Mouse (Mus musculus) megakaryocyte-erythroid progenitor cell, adult 5 weeks (primary cell): ENCODE measurements around the gene Pdf. TPM values are rescaled to one million over a fixed set of nuclear protein-coding genes. Genes with fewer than 3 reads are reported as not detected.

ENCODE experiments used
- polyA plus RNA-seq: library from polyadenylated mRNA; stranded (reverse); fragments of >175 nt; gene quantifications from 2 replicates; pipeline ENCODE4 v1.2.3, GENCODE M21; 2012

Pdf gene
- polyA plus RNA-seq = 19.1 and 21.1 TPM in 2 replicates

GRCm38 (mm10) chr8:107048061-107048941 lies at the start of gene Pdf:
Gene Pdf (minus strand): TSS chr8:107048614.

GRCm38 (mm10) chr8:107096366-107097036 lies 48.1 kb upstream of the Pdf start, which contains the start of gene Terf2:
Gene Terf2 (minus strand): TSS chr8:107096547.

GRCm38 (mm10) chr8:107065511-107066496 lies 17.4 kb upstream of the Pdf start, which contains the start of gene Tmed6:
Gene Tmed6 (minus strand): TSS chr8:107065644.

GRCm38 (mm10) chr8:107056076-107056972 lies 7.9 kb upstream of the Pdf start, which contains the start of the genes Cog8 and Nip7:
Gene Cog8 (minus strand): TSS chr8:107056689.
Gene Nip7 (plus strand): TSS chr8:107056877.

GRCm38 (mm10) chr8:107030650-107031576 lies 17.5 kb downstream of the Pdf start, which contains the start of gene Vps4a:
Gene Vps4a (plus strand): TSS chr8:107031222.

Other genes starting within 250 kb of the Pdf start
- not detected in 2 replicates for gene Has3, start 178.4 kb downstream of the Pdf start, polyA plus RNA-seq
- gene Utp4, start 155.0 kb downstream of the Pdf start, polyA plus RNA-seq = 10.0 and 16.5 TPM in 2 replicates
- gene Sntb2, start 112.9 kb downstream of the Pdf start, polyA plus RNA-seq = 4.4 and 8.0 TPM in 2 replicates
- 23.3 and 26.7 TPM in 2 replicates for gene Vps4a, start 17.4 kb downstream of the Pdf start, polyA plus RNA-seq
- 17.3 and 17.5 TPM in 2 replicates for gene Cog8, start 8.1 kb upstream of the Pdf start, polyA plus RNA-seq
- 10.3 and 19.1 TPM in 2 replicates for gene Nip7, start 8.3 kb upstream of the Pdf start, polyA plus RNA-seq
- gene Tmed6, start 17.0 kb upstream of the Pdf start, polyA plus RNA-seq = 0.08 TPM in 1 of 2 replicates, not detected in the other
- 21.2 and 23.9 TPM in 2 replicates for gene Terf2, start 47.9 kb upstream of the Pdf start, polyA plus RNA-seq
- 22.5 and 24.1 TPM in 2 replicates for gene Cyb5b, start 102.0 kb upstream of the Pdf start, polyA plus RNA-seq
- 3.5 and 5.3 TPM in 2 replicates for gene Nfat5, start 244.9 kb upstream of the Pdf start, polyA plus RNA-seq